In genomic region chr5:121592816-121593407, GRCm38 (mm10) we compare ENCODE assay signal across 8 mouse cellular contexts. TPM values are rescaled to one million over a fixed set of nuclear protein-coding genes. Genes with fewer than 3 reads are reported as not detected.
DNase-seq lines count a peak whose midpoint lies in the region; ATAC-seq and TF ChIP-seq lines count a peak whose summit lies in the region.

No protein-coding gene starts in this region.

- no peak for TF ChIP-seq POLR2A in limb, embryonic 14.5 days (IDR thresholded peaks at IDR 0.05; ENCODE audit: borderline replicate concordance, extremely low read depth, insufficient read depth, insufficient read length)

- DNase-seq in heart, adult 11 months = peak; percentile 84
- no peak for DNase-seq in heart, adult 9 months (ENCODE audit: low spot score in 2 of 2)
- DNase-seq in ES-E14 (ENCODE audit: low read depth, low spot score) = no peak
- no peak for DNase-seq in limb, embryonic 14.5 days (ENCODE audit: low spot score)
- no peak for DNase-seq in layer of hippocampus, adult 11-12 months (ENCODE audit: low spot score)
- DNase-seq in left cerebral cortex, postnatal 25 days (ENCODE audit: low spot score in 2 of 2) = no peak

- ATAC-seq in forebrain, embryonic 16.5 days = peak; percentile 64
- ATAC-seq in limb, embryonic 14.5 days (ENCODE audit: low FRiP score, low read depth) = peak; percentile 53
- ATAC-seq in neural tube, embryonic 14.5 days (ENCODE audit: low read depth) = peak; percentile 57

- peaks cover 2% of the 10 kb centered on the region; the same call in 1 of the 2 replicates for H3K36me3 ChIP-seq in ES-E14 (ENCODE audit: control insufficient read depth, insufficient read depth, low read length, poor library complexity, severe bottlenecking)
- no peaks in the 10 kb centered on the region for H3K36me3 ChIP-seq in forebrain, embryonic 16.5 days (ENCODE audit: control insufficient read depth, insufficient read depth)
- no peaks in the 10 kb centered on the region; the same call in 1 of the 2 replicates for H3K36me3 ChIP-seq in limb, embryonic 14.5 days (ENCODE audit: control insufficient read depth, insufficient read depth, low read length)
- no peaks in the 10 kb centered on the region for H3K36me3 ChIP-seq in neural tube, embryonic 14.5 days (ENCODE audit: control insufficient read depth, insufficient read depth, low read length)

- 3% methylated on average over 33 of the region's 33 CpGs for WGBS in forebrain, embryonic 16.5 days
- WGBS in limb, embryonic 14.5 days = 7% methylated on average over 30 of the region's 33 CpGs
- whole genome bisulfite sequencing in neural tube, embryonic 14.5 days = 5% methylated on average over 33 of the region's 33 CpGs

- in situ Hi-C loops in ES-E14 (cut with MboI; ENCODE audit: low sequenced_read_pairs in 2 of 2, unreplicated experiment in 2 of 2) = no loop called here

- peak overlapping the region; percentile 85 for H3K9ac ChIP-seq in ES-E14 (ENCODE audit: insufficient read depth, low read depth, low read length, poor library complexity, severe bottlenecking)
- H3K9ac ChIP-seq in forebrain, embryonic 16.5 days (replicated peaks; ENCODE audit: low read depth, low read length) = peak overlapping the region; percentile 63
- peak overlapping the region; percentile 83 for H3K9ac ChIP-seq in limb, embryonic 14.5 days (ENCODE audit: low read depth, low read length, severe bottlenecking)
- H3K9ac ChIP-seq in neural tube, embryonic 14.5 days (replicated peaks; ENCODE audit: low read depth, low read length) = peak overlapping the region; percentile 41

- H3K27me3 ChIP-seq in forebrain, embryonic 16.5 days (replicated peaks; ENCODE audit: control insufficient read depth, insufficient read depth, low read length) = no peaks in the 10 kb centered on the region
- no peaks in the 10 kb centered on the region for H3K27me3 ChIP-seq in limb, embryonic 14.5 days (ENCODE audit: control insufficient read depth, insufficient read depth, low read length)
- no peaks in the 10 kb centered on the region for H3K27me3 ChIP-seq in neural tube, embryonic 14.5 days (ENCODE audit: control insufficient read depth, insufficient read depth, low read length)

- intact Hi-C loops in left cerebral cortex, postnatal 25 days (cut with DNase I) = no loop called here

- no peaks in the 10 kb centered on the region for H3K9me3 ChIP-seq in ES-E14 (ENCODE audit: control insufficient read depth, insufficient read depth, low read depth, low read length)
- no peaks in the 10 kb centered on the region for H3K9me3 ChIP-seq in forebrain, embryonic 16.5 days (ENCODE audit: control insufficient read depth, low read length)
- no peaks in the 10 kb centered on the region for H3K9me3 ChIP-seq in limb, embryonic 14.5 days (ENCODE audit: control insufficient read depth, low read length)
- H3K9me3 ChIP-seq in neural tube, embryonic 14.5 days (ENCODE audit: control insufficient read depth, low read length) = no peaks in the 10 kb centered on the region

- peaks cover 2 to 8% of the 10 kb centered on the region in 2 experiments; a peak in 2 of 4 replicates for H3K4me1 ChIP-seq in ES-E14 (ENCODE audit: control insufficient read depth in 2 of 2, insufficient read depth in 2 of 2, low read length in 2 of 2, poor library complexity in 1 of 2)
- H3K4me1 ChIP-seq in forebrain, embryonic 16.5 days (replicated peaks; ENCODE audit: control insufficient read depth, insufficient read depth, low read length) = peaks cover 16% of the 10 kb centered on the region
- peaks cover 14% of the 10 kb centered on the region for H3K4me1 ChIP-seq in limb, embryonic 14.5 days (ENCODE audit: control insufficient read depth, insufficient read depth, low read length)
- peaks cover 10% of the 10 kb centered on the region; the same call in 1 of the 2 replicates for H3K4me1 ChIP-seq in neural tube, embryonic 14.5 days (ENCODE audit: control insufficient read depth, insufficient read depth, low read length)

- peak overlapping the region; percentile 95 for H3K4me2 ChIP-seq in forebrain, embryonic 16.5 days (ENCODE audit: low read length)
- peak overlapping the region; percentile 59 for H3K4me2 ChIP-seq in limb, embryonic 14.5 days (replicated peaks; ENCODE audit: low read depth, low read length, severe bottlenecking)
- H3K4me2 ChIP-seq in neural tube, embryonic 14.5 days (ENCODE audit: low read depth, low read length) = peak overlapping the region; percentile 77

- H3K27ac ChIP-seq in ES-E14 (ENCODE audit: insufficient read depth, low read depth, low read length, poor library complexity, severe bottlenecking) = no peak overlapping the region
- H3K27ac ChIP-seq in forebrain, embryonic 16.5 days (ENCODE audit: low read length) = no peak overlapping the region; the same call in 1 of the 2 replicates
- peak overlapping the region; percentile 67 for H3K27ac ChIP-seq in limb, embryonic 14.5 days (replicated peaks; ENCODE audit: low read depth, low read length)
- H3K27ac ChIP-seq in neural tube, embryonic 14.5 days (ENCODE audit: low read depth, low read length) = 0 out of 2 replicates have a peak overlapping the region, but pooled peaks have one; percentile 80

- H3K4me3 ChIP-seq in ES-E14 (ENCODE audit: insufficient read depth in 1 of 2, low read depth in 1 of 2, low read length in 2 of 2, poor library complexity in 1 of 2, severe bottlenecking in 1 of 2) = peak overlapping the region; percentile 73 to 78
- peak overlapping the region; percentile 58 for H3K4me3 ChIP-seq in forebrain, embryonic 16.5 days (replicated peaks; ENCODE audit: low read length)
- peak overlapping the region; percentile 81 for H3K4me3 ChIP-seq in limb, embryonic 14.5 days (replicated peaks; ENCODE audit: low read length)
- peak overlapping the region; percentile 46 for H3K4me3 ChIP-seq in neural tube, embryonic 14.5 days (ENCODE audit: low read depth, low read length)

TF ChIP-seq in ES-E14, 5 proteins besides CTCF, POLR2A, EP300 and RAD21:
- TF ChIP-seq ZC3H11A (IDR thresholded peaks at IDR 0.05; ENCODE audit: borderline replicate concordance, low read depth, low read length) (0 out of 2 replicates have a peak, but pooled peaks have one; percentile 2), HCFC1 (IDR thresholded peaks at IDR 0.05; ENCODE audit: borderline replicate concordance, insufficient read depth, low read length) (no peak)

RNA-seq across cellular contexts. Expression of gene Aldh2, which starts 0.7 kb away (rescaled TPM):
- 157 and 238 TPM in 2 replicates for total RNA-seq in ES-E14 (2012; rRNA removed)
- 99.2 and 102 TPM in 2 replicates for polyA plus RNA-seq in forebrain, embryonic 16.5 days (2015; fragmentation: Nextera tagmentation; extraction: Ambion mirVana)
- 328 and 418 TPM in 2 replicates for polyA plus RNA-seq in limb, embryonic 14.5 days (2012; rRNA removed)
- polyA plus RNA-seq in limb, embryonic 14.5 days (2014; fragmentation: Nextera tagmentation; extraction: Ambion mirVana) = 108 and 134 TPM in 2 replicates
- polyA plus RNA-seq in neural tube, embryonic 14.5 days (2014; fragmentation: Nextera tagmentation; extraction: Ambion mirVana) = 39.0 and 66.5 TPM in 2 replicates
- 100 to 1,000 TPM in 1 of 2 experiments, 10 to 100 TPM in 1; 99.7 to 104 TPM for total RNA-seq in left cerebral cortex, postnatal 25 days (2021)

RNA-seq across cellular contexts. Expression of gene Acad12, which starts 25.8 kb away (rescaled TPM):
- 6.0 and 8.3 TPM in 2 replicates for total RNA-seq in ES-E14 (2012; rRNA removed)
- polyA plus RNA-seq in forebrain, embryonic 16.5 days (2015; fragmentation: Nextera tagmentation; extraction: Ambion mirVana) = 1.1 and 1.2 TPM in 2 replicates
- polyA plus RNA-seq in limb, embryonic 14.5 days (2012; rRNA removed) = 2.0 and 3.2 TPM in 2 replicates
- 1.6 and 2.1 TPM in 2 replicates for polyA plus RNA-seq in limb, embryonic 14.5 days (2014; fragmentation: Nextera tagmentation; extraction: Ambion mirVana)
- 1.1 and 2.1 TPM in 2 replicates for polyA plus RNA-seq in neural tube, embryonic 14.5 days (2014; fragmentation: Nextera tagmentation; extraction: Ambion mirVana)
- total RNA-seq in left cerebral cortex, postnatal 25 days (2021) = 1 to 10 TPM; 4.9 to 7.9 TPM

RNA-seq across cellular contexts. Expression of gene Mapkapk5, which starts 47.2 kb away (rescaled TPM):
- total RNA-seq in ES-E14 (2012; rRNA removed) = 94.3 and 111 TPM in 2 replicates
- 66.8 and 67.8 TPM in 2 replicates for polyA plus RNA-seq in forebrain, embryonic 16.5 days (2015; fragmentation: Nextera tagmentation; extraction: Ambion mirVana)
- polyA plus RNA-seq in limb, embryonic 14.5 days (2012; rRNA removed) = 89.2 and 110 TPM in 2 replicates
- polyA plus RNA-seq in limb, embryonic 14.5 days (2014; fragmentation: Nextera tagmentation; extraction: Ambion mirVana) = 60.4 and 61.6 TPM in 2 replicates
- polyA plus RNA-seq in neural tube, embryonic 14.5 days (2014; fragmentation: Nextera tagmentation; extraction: Ambion mirVana) = 69.8 and 75.5 TPM in 2 replicates
- 10 to 100 TPM; 66.7 TPM for total RNA-seq in left cerebral cortex, postnatal 25 days (2021)

RNA-seq across cellular contexts. Expression of gene Adam1a, which starts 47.6 kb away (rescaled TPM):
- 6.1 and 6.3 TPM in 2 replicates for total RNA-seq in ES-E14 (2012; rRNA removed)
- polyA plus RNA-seq in forebrain, embryonic 16.5 days (2015; fragmentation: Nextera tagmentation; extraction: Ambion mirVana) = 3.4 and 4.9 TPM in 2 replicates
- 14.7 and 15.3 TPM in 2 replicates for polyA plus RNA-seq in limb, embryonic 14.5 days (2012; rRNA removed)
- 1.3 and 1.9 TPM in 2 replicates for polyA plus RNA-seq in limb, embryonic 14.5 days (2014; fragmentation: Nextera tagmentation; extraction: Ambion mirVana)
- 6.8 and 6.9 TPM in 2 replicates for polyA plus RNA-seq in neural tube, embryonic 14.5 days (2014; fragmentation: Nextera tagmentation; extraction: Ambion mirVana)
- total RNA-seq in left cerebral cortex, postnatal 25 days (2021) = 10 to 100 TPM in 1 of 2 experiments, 1 to 10 TPM in 1; 9.0 to 11.6 TPM

RNA-seq across cellular contexts. Expression of gene Gm42878, which starts 47.6 kb away (rescaled TPM):
- not detected in 2 replicates for total RNA-seq in ES-E14 (2012; rRNA removed)
- not detected in 2 replicates for polyA plus RNA-seq in forebrain, embryonic 16.5 days (2015; fragmentation: Nextera tagmentation; extraction: Ambion mirVana)
- 0.28 and 0.31 TPM in 2 replicates for polyA plus RNA-seq in limb, embryonic 14.5 days (2012; rRNA removed)
- polyA plus RNA-seq in limb, embryonic 14.5 days (2014; fragmentation: Nextera tagmentation; extraction: Ambion mirVana) = 0.69 TPM in 1 of 2 replicates, not detected in the other
- not detected in 2 replicates for polyA plus RNA-seq in neural tube, embryonic 14.5 days (2014; fragmentation: Nextera tagmentation; extraction: Ambion mirVana)
- total RNA-seq in left cerebral cortex, postnatal 25 days (2021) = not detected

Comparison
In these comparisons a context has a peak if more than half of its experiments do, and no peak if none do; other contexts are left out.
1. H3K27ac ChIP-seq: peak in limb, embryonic 14.5 days (single experiment) and neural tube, embryonic 14.5 days (single experiment); none in ES-E14 (single experiment) and forebrain, embryonic 16.5 days (single experiment).
2. Peak in every context shown above with its lines, with median percentiles within 50 percentile points of each other: H3K4me3 ChIP-seq, H3K9ac ChIP-seq, ATAC-seq and H3K4me2 ChIP-seq.